Mouse (Mus musculus) limb, embryonic 10.5 days (tissue): ENCODE data around the gene Dpy30. TPM values are rescaled to one million over a fixed set of nuclear protein-coding genes. Genes with fewer than 3 reads are reported as not detected.
A peak's percentile ranks its signal among the peaks of the same experiment; 100 is the strongest.
"Not testable (repeated sequence)": the region's sequence is repeated elsewhere in the genome, so short reads cannot be mapped to it uniquely, and the experiment has no call there.

Source experiments
- DNase-seq: peaks from one replicate; pipeline ENCODE4 v3.0.0-alpha.2; 2017; ENCODE audit warnings: low spot score
- H3K27ac ChIP-seq: fragments of 300-500 bp; sonication (generic); 2 replicates; pipeline ENCODE4 v1.5.1; 2016; ENCODE audit warnings: mild to moderate bottlenecking
- H3K27me3 ChIP-seq: fragments of 300-500 bp; sonication (generic); 2 replicates; pipeline ENCODE4 v1.6.1; 2016; ENCODE audit warnings: low read depth, mild to moderate bottlenecking; ENCODE audit not compliant: poor library complexity, severe bottlenecking
- H3K36me3 ChIP-seq: fragments of 300-500 bp; sonication (generic); 2 replicates; pipeline ENCODE4 v1.6.1; 2016; ENCODE audit warnings: mild to moderate bottlenecking, moderate library complexity
- H3K4me1 ChIP-seq: fragments of 300-500 bp; sonication (generic); 2 replicates; pipeline ENCODE4 v1.6.1; 2016
- H3K4me3 ChIP-seq: fragments of 300-500 bp; sonication (generic); 2 replicates; pipeline ENCODE4 v1.5.1; 2016; ENCODE audit warnings: mild to moderate bottlenecking, moderate library complexity
- H3K9me3 ChIP-seq: fragments of 300-500 bp; sonication (generic); replicated peaks from 2 replicates; pipeline ENCODE4 v1.6.1; 2016; ENCODE audit warnings: mild to moderate bottlenecking
- WGBS: fragments of 180-500 bp; shearing (Covaris S2); methylation state at CpG from one replicate; pipeline ENCODE4 v1.1.7; 2016; 5-methylcytosine and 5-hydroxymethylcytosine counted together
- polyA plus RNA-seq: library from polyadenylated mRNA; unstranded; fragments of >200 nt; fragmentation: Nextera tagmentation; extraction: Ambion mirVana; gene quantifications from 2 replicates; pipeline ENCODE4 v1.2.1, GENCODE M21; 2016

The Dpy30 gene
- polyA plus RNA-seq: 262 and 302 TPM in 2 replicates

DNA sequence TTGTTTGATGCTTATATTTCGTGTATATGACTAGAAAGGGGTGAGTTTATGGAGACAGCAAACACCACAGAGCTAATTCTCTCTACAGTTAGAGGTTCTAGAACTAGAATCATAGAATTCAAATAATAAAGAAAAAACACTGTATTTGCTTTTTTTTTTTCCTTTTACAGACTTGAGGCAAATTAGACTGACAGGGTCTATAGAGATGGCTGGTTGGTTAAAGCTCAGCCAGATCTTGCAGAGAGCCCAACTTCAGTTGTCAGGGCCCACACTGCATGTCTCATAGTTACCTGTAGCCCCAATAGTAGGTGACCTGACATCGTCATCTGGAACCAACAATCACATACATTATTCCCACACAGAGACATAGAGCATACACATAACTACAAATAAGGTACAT, at the start of gene Dpy30:
Dpy30 (minus strand) TSS at position 101 of the 400 bp plus-strand sequence.
- H3K4me1 ChIP-seq: no peaks in the 10 kb centered on the region
- no peaks in the 10 kb centered on the region for H3K27me3 ChIP-seq
- H3K27ac ChIP-seq: no peak within 1 kb of the TSS
- H3K4me3 ChIP-seq: no peak within 1 kb of the TSS
- DNase-seq: no peak
- no peaks in the 10 kb centered on the region for H3K36me3 ChIP-seq
- no peaks in the 10 kb centered on the region for H3K9me3 ChIP-seq
- 84% methylated on average over 2 of the region's 2 CpGs for WGBS

GRCm38 (mm10) chr17:74363592-74363991, 39.8 kb upstream of the Dpy30 start:
- WGBS: 85% methylated on average over 1 of the region's 1 CpGs
- DNase-seq: no peak

GRCm38 (mm10) chr17:74341151-74341550, 17.4 kb upstream of the Dpy30 start:
- DNase-seq: no peak
- H3K27me3 ChIP-seq: no peaks in the 10 kb centered on the region
- WGBS: 83% methylated on average over 5 of the region's 5 CpGs
- no peak overlapping the region for H3K27ac ChIP-seq
- H3K4me3 ChIP-seq: no peak overlapping the region; the same call in 1 of the 2 replicates
- peaks cover 25% of the 10 kb centered on the region for H3K36me3 ChIP-seq
- H3K4me1 ChIP-seq: peaks cover 24% of the 10 kb centered on the region
- H3K9me3 ChIP-seq: no peaks in the 10 kb centered on the region

More at GRCm38 (mm10) chr17:74363592-74363991, 39.8 kb upstream of the Dpy30 start:
- H3K9me3 ChIP-seq: no peaks in the 10 kb centered on the region
- no peak overlapping the region for H3K27ac ChIP-seq
- no peak overlapping the region for H3K4me3 ChIP-seq
- peaks cover 84% of the 10 kb centered on the region for H3K36me3 ChIP-seq
- H3K4me1 ChIP-seq: no peaks in the 10 kb centered on the region
- H3K27me3 ChIP-seq: no peaks in the 10 kb centered on the region

DNA sequence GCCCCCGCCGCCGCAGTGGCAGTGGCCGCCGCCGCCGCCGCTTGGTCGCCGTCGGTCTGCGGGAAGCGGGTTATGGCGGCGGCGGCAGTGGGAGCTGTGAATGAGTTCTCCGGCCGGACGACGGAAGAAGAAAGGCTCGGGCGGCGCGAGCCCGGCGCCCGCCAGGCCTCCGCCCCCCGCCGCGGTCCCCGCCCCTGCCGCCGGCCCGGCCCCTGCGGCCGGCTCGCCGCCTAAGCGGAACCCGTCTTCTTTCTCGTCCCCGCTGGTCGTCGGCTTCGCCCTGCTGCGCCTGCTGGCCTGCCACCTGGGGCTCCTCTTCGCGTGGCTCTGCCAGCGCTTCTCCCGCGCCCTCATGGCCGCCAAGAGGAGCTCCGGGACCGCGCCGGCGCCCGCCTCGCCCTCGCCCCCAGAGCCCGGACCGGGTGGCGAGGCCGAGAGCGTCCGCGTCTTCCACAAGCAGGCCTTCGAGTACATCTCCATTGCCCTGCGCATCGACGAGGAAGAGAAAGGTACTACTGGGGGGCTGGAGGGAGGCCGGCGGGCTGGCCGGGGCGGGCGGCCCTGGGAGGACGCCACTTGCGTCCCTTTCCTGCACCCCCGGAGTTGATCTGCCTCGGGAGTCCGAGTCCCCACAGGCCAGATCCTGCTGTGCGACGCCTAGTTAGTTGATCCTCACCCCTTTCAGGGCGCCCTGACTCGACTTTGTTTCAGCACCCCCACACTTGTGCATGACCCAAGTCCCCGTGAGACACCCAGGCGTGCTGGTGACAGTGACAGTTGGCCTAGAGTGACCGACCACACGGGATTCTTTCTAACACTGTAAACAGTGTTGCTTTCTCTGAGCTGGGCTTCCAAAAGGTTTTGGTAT, 15.4 kb upstream of the Dpy30 start, which contains the start of gene Spast:
Spast (plus strand) TSS at position 51 of the 868 bp plus-strand sequence.
- no peaks in the 10 kb centered on the region for H3K9me3 ChIP-seq
- H3K27me3 ChIP-seq: no peaks in the 10 kb centered on the region
- peak within 1 kb of the TSS; percentile 99 for H3K4me3 ChIP-seq
- DNase-seq: peak; percentile 76
- under 1% methylated on average over 84 of the region's 90 CpGs for WGBS
- peak within 1 kb of the TSS; percentile 97 for H3K27ac ChIP-seq
- H3K36me3 ChIP-seq: peaks cover 16% of the 10 kb centered on the region
- H3K4me1 ChIP-seq: peaks cover 24% of the 10 kb centered on the region

GRCm38 (mm10) chr17:74338225-74338931, 14.6 kb upstream of the Dpy30 start:
- WGBS: under 1% methylated on average over 28 of the region's 50 CpGs
- peaks cover 24% of the 10 kb centered on the region for H3K4me1 ChIP-seq
- H3K4me3 ChIP-seq: peak overlapping the region; percentile 99
- H3K9me3 ChIP-seq: no peaks in the 10 kb centered on the region
- peak overlapping the region; percentile 97 for H3K27ac ChIP-seq
- H3K27me3 ChIP-seq: no peaks in the 10 kb centered on the region
- peaks cover 10% of the 10 kb centered on the region for H3K36me3 ChIP-seq
- DNase-seq: peak; percentile 99

DNA sequence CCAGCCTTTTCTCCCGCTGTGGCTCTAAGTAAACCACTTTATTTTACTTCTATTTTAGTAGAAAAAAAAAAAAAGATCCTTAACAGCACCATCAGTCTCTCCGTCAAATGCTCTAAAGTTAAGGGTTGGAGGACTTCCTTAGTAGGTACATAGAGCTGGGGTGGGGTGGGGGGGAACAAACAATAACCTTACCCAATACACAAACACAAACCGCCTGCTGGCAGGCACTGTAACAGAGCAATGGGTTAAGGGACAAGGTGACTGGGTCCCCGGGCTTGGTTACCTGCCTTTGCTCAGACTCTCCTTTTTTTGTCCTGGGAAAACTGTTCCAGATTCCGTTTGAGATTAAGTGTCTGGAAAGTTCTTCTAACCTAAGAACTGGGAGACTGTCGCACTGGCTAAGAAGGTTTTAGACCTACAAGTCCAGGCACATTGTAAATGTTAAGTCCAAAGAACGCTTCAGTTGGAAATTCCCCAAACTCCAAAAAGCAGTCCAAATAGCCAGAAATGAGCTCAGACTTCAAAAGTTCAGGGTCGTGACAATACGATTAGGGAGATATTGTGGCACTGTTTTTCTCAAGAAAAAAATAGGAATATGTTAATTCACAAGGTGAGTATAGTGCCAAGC, 7.4 kb upstream of the Dpy30 start:
- H3K27ac ChIP-seq: no peak overlapping the region
- no peak overlapping the region for H3K4me3 ChIP-seq
- no peaks in the 10 kb centered on the region for H3K4me1 ChIP-seq
- no peaks in the 10 kb centered on the region for H3K27me3 ChIP-seq
- 83% methylated on average over 9 of the region's 9 CpGs for WGBS
- DNase-seq: no peak
- no peaks in the 10 kb centered on the region for H3K9me3 ChIP-seq
- H3K36me3 ChIP-seq: no peaks in the 10 kb centered on the region

GRCm38 (mm10) chr17:74328146-74328545, 4.4 kb upstream of the Dpy30 start:
- H3K27ac ChIP-seq, H3K4me1 ChIP-seq, H3K36me3 ChIP-seq, H3K27me3 ChIP-seq, H3K4me3 ChIP-seq, H3K9me3 ChIP-seq: not testable (repeated sequence)
- 43% methylated on average over 2 of the region's 2 CpGs for WGBS
- DNase-seq: peak; percentile 64

DNA sequence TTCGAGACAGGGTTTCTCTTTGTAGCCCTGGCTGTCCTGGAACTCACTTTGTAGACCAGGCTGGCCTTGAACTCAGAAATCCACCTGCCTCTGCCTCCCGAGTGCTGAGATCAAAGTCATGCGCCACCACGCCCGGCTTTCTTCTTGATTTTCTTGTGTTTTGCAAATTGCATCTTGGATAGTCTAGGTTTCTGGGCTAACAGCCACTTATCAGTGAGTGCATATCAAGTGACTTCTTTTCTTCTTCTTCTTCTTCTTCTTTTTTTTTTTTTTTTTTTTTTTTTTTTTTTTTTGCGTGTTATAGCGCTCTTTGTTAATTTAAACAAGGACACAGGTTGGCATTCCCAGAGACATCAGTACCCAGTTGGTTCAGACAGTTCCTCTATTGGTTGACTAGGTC, 3.5 kb upstream of the Dpy30 start:
- not testable (repeated sequence) for H3K27me3 ChIP-seq, H3K9me3 ChIP-seq, H3K4me1 ChIP-seq, DNase-seq, H3K27ac ChIP-seq, H3K4me3 ChIP-seq, H3K36me3 ChIP-seq
- WGBS: 88% methylated on average over 7 of the region's 7 CpGs

DNA sequence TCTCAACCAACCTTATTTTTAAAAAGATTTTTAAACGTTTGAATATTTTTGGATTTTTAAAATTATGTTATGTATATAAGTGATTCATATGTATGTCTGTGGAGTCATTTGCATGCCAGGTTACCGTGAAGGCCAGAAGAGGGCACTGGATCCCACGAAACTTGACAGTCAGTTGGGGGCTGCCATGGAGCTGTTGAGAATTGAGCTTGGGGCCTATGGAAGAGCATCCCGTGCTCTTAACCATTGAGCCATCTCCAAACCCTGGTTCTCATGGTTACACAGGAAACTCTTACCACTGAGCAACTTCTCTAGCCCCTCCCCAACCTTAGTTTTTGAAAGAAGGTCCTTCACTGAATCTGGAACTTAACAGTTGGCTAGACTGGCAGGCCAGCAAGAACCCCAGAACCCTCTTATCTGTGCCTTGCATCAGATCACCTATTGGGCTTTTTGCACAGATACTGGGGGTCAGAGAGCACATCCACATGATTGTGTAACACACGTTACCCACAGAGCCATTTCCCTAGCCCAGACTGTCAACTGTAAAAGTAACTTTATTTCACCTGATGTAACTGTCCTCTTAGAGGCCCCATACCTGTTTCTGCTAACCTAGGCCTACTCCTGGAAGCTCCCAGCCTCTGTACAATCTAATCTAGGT, 1.2 kb downstream of the Dpy30 start:
- no peaks in the 10 kb centered on the region for H3K27me3 ChIP-seq
- no peaks in the 10 kb centered on the region for H3K36me3 ChIP-seq
- no peak overlapping the region for H3K4me3 ChIP-seq
- H3K4me1 ChIP-seq: no peaks in the 10 kb centered on the region
- H3K27ac ChIP-seq: no peak overlapping the region
- WGBS: 64% methylated on average over 5 of the region's 5 CpGs
- no peak for DNase-seq
- no peaks in the 10 kb centered on the region for H3K9me3 ChIP-seq

DNA sequence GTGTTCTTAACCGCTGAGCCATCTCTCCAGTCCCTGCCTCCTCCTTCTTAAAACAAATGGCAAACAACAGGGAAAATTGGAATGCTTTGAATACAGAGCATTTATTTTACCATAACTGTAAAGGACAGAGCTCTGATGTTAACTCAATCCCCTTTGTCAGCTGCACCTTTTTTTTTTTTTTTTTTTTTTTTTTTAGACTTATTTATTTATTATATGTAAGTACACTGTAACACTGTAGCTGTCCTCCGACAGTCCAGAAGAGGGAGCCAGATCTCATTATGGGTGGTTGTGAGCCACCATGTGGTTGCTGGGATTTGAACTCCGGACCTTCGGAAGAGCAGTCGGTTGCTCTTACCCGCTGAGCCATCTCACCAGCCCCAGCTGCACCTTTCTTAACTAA, 5.0 kb downstream of the Dpy30 start:
- Histone ChIP-seq H3K9me3 (no peaks in the 10 kb centered on the region), H3K4me3 (no peak overlapping the region), H3K36me3 (peaks cover 7% of the 10 kb centered on the region), H3K27ac (no peak overlapping the region), H3K4me1 (peaks cover 15% of the 10 kb centered on the region), H3K27me3 (no peaks in the 10 kb centered on the region)
- DNase-seq: no peak
- WGBS: 92% methylated on average over 6 of the region's 6 CpGs

DNA sequence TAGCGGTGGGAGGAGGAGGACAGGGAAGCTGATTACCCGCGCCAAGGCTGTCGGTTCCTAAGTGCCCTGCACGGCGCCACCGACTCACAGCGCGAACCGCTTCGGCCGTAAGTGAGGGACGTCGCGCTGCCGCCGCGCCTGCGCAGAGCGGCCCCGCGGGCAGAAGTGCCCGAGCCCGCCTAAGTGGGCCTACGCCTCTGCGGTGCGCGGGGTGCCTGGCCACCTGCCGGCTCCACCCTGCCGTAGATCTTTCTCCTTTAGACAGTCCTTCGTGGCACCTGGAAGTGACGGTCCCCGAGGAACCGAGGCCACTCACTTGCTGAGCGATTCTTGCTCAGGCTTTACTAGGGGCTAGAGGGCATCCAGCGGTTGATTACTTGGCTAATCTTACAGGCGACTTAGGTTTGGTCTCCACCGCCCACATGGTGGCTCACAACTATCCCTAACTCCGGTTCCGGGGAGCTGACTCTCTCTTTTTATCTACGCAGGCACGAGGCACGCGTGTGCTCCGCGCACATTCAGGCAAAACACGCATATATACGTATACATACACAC, 7.4 kb downstream of the Dpy30 start:
- under 1% methylated on average over 48 of the region's 48 CpGs for WGBS
- H3K27me3 ChIP-seq: no peaks in the 10 kb centered on the region
- H3K36me3 ChIP-seq: peaks cover 31% of the 10 kb centered on the region
- no peaks in the 10 kb centered on the region for H3K9me3 ChIP-seq
- peaks cover 15% of the 10 kb centered on the region for H3K4me1 ChIP-seq
- peak; percentile 92 for DNase-seq
- H3K4me3 ChIP-seq: peak overlapping the region; percentile 94
- peak overlapping the region; percentile 96 for H3K27ac ChIP-seq
